Mouse (Mus musculus): ENCODE measurements around the gene Tbc1d22a.

Gene Tbc1d22a

DNA sequence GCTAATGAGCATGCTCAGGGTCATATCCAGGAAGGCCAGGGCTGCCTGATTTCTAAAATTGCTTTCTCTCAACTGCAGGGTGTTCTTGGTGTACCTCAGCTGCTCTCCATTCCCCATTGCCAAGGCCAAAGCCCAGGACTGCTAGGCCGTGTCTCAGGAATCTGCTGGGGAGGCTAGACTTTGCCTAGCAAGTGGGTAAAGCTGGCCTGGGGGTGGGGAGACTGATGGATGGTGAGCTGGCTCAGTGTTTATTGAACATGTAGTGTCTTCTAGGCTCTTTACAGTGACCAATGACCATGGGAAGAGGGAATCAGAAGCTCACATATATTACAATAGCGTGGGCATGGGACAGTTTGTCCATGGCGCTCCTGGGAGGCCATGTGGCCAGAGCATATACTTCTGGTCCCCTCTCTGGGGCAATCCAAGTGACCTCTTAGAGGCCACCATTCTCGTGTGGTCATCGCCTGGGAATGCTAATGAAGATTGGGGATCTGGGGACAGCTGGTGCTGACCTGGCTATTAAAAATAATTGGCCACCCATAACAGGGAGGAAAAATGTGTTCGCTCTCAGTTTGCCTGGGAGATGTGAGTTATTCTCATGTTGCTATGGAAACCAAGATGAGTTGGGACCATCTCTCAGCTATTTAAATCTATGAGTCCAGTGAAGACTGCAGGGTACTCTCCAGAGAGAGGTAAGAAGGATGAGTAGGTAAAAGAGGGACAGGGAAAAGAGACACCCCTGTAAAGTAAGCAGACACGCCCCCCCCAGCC is 294.3 kb downstream of the Tbc1d22a start:
- no peak for DNase-seq (ENCODE audit: low spot score)

DNA sequence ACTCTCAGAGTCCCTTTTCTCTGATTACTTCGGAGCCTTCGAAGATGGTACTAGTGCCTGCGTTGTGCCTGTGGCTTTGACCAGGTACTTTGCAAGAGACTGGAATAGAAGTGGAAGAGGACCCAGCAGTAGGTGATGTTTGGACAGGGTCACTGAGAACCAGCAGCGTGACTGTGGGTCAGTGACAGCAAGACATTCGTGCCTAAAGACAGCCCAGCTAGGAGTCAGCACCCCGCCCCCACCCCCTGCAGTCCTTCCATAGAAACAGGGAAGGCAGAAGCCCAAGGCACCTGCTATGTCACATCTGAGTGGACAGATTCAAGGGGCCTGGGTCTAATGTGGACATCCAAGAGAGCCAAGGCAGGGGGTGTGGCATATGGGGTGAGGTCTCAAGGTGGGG is 295.3 kb downstream of the Tbc1d22a start:
- no peak for DNase-seq (ENCODE audit: low spot score)

DNA sequence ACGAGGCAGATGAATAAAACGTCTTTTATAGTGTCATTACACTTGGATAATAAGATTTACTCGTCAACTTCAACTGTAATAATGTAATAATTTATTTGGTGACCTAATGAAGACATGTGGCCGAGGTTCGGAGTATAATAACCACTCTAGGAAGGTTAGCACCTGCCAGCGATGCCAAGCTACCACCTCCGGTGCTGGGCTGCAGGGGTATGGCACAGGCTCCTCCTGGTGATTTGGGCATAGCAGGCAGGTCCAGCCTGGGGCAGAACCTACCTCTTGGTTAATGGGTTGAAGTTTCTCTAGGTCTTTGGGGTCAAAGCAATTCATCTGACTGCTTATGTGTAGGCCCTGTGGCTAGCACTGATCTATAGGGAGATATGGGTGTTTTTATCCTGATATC is 296.9 kb downstream of the Tbc1d22a start:
- no peak for DNase-seq (ENCODE audit: low spot score)

DNA sequence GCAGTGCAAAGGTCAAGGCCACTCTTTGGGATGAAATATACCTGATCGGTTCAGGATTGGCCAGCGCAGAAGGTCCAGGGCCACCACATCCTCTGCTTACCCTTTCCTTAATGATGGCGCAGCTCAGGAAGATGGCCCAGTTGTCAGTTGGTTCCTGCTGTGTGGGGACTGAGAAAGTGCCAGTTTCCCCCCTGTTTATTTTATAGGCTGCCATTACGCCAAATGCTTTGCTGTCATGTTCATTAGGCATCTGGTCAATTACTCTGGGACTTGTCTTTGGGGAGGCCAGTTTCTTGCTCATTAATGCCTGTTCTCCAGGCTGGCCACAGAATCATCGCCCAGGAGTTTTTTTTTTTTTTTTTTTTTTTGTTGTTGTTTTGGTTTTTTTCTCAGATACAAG is 299.1 kb downstream of the Tbc1d22a start:
- no peak for DNase-seq (ENCODE audit: low spot score)

DNA sequence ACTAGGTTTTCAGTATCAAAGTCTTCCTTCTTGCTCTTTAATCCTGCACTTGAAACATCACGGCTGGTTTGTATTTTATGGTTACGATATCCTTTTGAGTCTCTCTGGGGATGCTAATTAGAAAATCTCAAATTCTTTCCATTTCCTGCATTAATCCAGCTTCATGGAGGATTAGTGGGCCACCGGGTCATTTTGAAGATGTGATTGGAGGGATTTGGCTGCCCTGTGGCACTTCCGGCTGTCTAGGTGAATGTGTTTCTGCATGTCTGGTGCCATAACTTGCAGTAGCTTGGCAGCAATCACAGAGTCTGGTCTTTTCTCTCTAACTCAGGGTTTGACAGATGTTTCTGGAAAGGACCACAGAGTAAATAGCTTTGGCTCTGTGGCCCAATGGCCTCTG is 305.9 kb downstream of the Tbc1d22a start:
- DNase-seq (ENCODE audit: low spot score), result no peak

DNA sequence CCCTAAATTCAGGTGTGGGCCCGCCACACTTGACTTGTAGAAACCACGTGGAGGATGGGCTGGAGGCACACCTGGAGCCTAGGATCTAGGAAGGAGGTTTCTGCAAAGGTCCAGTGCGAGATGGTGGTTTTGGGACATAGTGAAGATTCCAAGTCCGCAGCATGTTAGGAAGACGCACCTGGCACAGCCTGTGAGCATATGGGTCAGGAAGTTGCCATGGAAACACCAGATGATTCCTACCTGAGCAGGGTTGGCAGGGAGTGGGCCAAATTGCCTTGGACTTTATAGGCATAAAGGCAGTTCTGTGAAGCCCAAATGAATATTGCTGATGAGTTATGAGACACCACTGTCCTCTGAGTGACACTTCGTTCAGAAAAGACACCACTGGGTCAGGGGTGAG is 321.1 kb downstream of the Tbc1d22a start:
- no peak for DNase-seq (ENCODE audit: low spot score)

DNA sequence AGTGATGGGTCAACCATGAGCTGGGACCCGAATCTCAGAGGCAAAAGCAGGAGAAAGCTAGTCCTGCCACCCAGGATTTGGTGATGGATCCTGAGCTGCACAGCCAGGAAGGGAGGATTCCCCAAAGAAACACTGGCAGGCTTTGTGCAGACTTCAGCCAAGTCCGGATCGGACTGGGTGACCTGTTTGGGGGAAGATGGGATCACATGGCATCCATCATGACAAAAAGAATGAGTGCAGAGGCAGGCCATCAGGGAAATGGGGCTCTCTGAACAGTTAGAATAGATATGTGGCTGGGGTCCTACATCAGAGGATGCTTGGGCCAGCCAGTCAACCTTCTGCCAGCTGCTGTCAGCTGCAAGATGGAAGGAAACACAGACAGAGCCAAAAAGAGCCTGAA is 328.1 kb downstream of the Tbc1d22a start:
- DNase-seq (ENCODE audit: low spot score), result no peak

DNA sequence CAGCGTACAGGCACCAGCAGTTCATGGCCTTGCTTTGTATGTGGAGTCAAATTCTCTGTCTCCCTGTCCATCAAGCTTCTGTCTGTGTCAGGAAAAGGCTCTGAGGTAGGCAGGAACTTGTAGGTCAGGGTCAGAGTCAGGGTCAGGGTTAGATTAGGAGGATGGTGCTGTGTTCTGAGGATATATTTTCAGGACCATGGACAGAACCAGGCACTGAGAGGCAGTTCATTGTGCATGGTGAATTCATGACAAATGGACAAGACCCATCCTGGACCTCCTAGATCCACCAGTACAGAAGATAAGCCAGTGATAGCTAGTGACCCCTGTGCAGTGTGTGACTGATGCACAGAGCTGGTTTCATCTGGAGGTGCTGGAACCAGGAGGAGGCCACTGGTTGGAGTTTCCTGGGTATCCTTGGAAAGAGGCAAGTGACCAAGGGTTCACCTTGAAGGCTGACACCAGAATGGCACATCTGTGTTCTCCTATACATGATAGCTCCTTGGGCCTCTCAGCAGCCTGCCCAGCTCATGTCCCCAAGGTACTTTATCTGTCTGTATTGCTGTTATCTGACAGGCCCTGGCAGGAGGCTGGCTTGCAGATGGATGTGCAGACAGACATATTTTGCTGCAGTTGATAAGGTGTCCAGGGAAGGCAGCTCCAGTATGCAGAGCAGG is 330.0 kb downstream of the Tbc1d22a start:
- no peak for DNase-seq (ENCODE audit: low spot score)

Measured in urinary bladder, postnatal 25 days (tissue).